Mouse (Mus musculus) liver, postnatal 0 days (tissue): Measurements from ENCODE around the gene Syce1l.

Source experiments
- CTCF ChIP-seq: sonication (generic); IDR thresholded peaks from 2 replicates; pipeline ENCODE4 v1.5.1; 2016; ENCODE audit warnings: antibody characterized with exemption, low read depth
- EP300 ChIP-seq: IDR thresholded peaks from 2 replicates; pipeline ENCODE4 v1.6.1; 2016; ENCODE audit warnings: antibody characterized with exemption, low read depth, mild to moderate bottlenecking

DNA sequence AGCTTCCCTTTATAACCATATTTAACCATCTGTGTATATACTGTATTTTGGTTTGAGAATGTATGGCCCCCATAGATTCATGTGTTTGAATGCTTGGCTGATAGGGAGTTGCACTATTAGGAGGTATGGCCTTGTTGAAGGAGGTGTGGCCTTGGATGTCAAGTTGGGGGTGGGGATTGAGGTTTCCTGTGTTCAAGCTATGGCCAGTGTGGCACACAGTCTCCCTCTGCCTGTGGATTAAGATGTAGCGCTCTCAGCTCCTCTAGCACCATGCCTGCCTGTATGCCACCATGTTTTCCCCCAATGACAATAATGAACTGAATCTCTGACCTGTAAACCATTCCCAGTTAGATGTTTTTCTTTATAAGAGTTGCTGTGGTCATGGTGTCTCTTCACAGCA lies 17.1 kb downstream of the Syce1l start:
- TF ChIP-seq CTCF (0 out of 2 replicates have a peak, but pooled peaks have one; percentile 16), EP300 (no peak)
